Mouse (Mus musculus): Measurements from ENCODE around the gene Wnk2.

The Wnk2 gene

GRCm38 (mm10) chr13:49031029-49031428 is 116.8 kb downstream of the Wnk2 start:
- DNase-seq, result no peak

- no peak for DNase-seq
These were observed 118.9 kb downstream of the Wnk2 start for GRCm38 (mm10) chr13:49028757-49029539.

- DNase-seq, result no peak
These were observed 120.8 kb downstream of the Wnk2 start for GRCm38 (mm10) chr13:49027057-49027456.

GRCm38 (mm10) chr13:49025521-49025920 is 122.3 kb downstream of the Wnk2 start:
- DNase-seq, result no peak

- DNase-seq, result no peak
These were observed 123.1 kb downstream of the Wnk2 start for GRCm38 (mm10) chr13:49024763-49025162.

GRCm38 (mm10) chr13:49021693-49022092 is 126.1 kb downstream of the Wnk2 start:
- peak in 1 of 2 experiments; percentile 21 for DNase-seq

- DNase-seq, result no peak
These were observed 127.7 kb downstream of the Wnk2 start for GRCm38 (mm10) chr13:49020152-49020551.

- no peak for DNase-seq
These were observed 130.4 kb downstream of the Wnk2 start for GRCm38 (mm10) chr13:49017375-49017774.

- DNase-seq, result peak; percentile 20 to 32
These were observed 131.5 kb downstream of the Wnk2 start for GRCm38 (mm10) chr13:49016311-49016761.

- peak; percentile 42 to 67 for DNase-seq
These were observed 132.2 kb downstream of the Wnk2 start for GRCm38 (mm10) chr13:49015366-49016306.

- no peak for DNase-seq
These were observed 134.5 kb downstream of the Wnk2 start for GRCm38 (mm10) chr13:49013206-49013794.

GRCm38 (mm10) chr13:49001691-49002090 is 146.1 kb downstream of the Wnk2 start:
- no peak for DNase-seq

GRCm38 (mm10) chr13:48998591-48998990 is 149.2 kb downstream of the Wnk2 start:
- peak; percentile 26 to 72 for DNase-seq

GRCm38 (mm10) chr13:48996731-48997130 is 151.1 kb downstream of the Wnk2 start:
- DNase-seq, result no peak

GRCm38 (mm10) chr13:48994903-48995302 is 152.9 kb downstream of the Wnk2 start:
- DNase-seq, result no peak

GRCm38 (mm10) chr13:48992914-48993313 is 154.9 kb downstream of the Wnk2 start:
- DNase-seq, result no peak

GRCm38 (mm10) chr13:48990138-48990537 is 157.7 kb downstream of the Wnk2 start:
- no peak for DNase-seq

Measured in lung, adult 18-20 months (tissue).